Mouse (Mus musculus) kidney, embryonic 14.5 days (tissue): Measurements from ENCODE around the gene Klhl29. TPM values are rescaled to one million over a fixed set of nuclear protein-coding genes. Genes with fewer than 3 reads are reported as not detected.

Experiments used
- ATAC-seq: fragments of 200-750 bp; cut with Nextera tagmentation; 2 replicates; pipeline ENCODE4 v1.8.0; 2017; ENCODE audit warnings: moderate number of reproducible peaks, mild to moderate bottlenecking, moderate TSS enrichment, moderate library complexity; ENCODE audit not compliant: low FRiP score, low TSS enrichment
- H3K27ac ChIP-seq: fragments of 300-500 bp; sonication (generic); 2 replicates; pipeline ENCODE4 v1.5.1; 2014; ENCODE audit warnings: low read depth, mild to moderate bottlenecking, low read length, moderate library complexity, mixed read lengths
- H3K27me3 ChIP-seq: fragments of 300-500 bp; sonication (generic); 2 replicates; pipeline ENCODE4 v1.6.1; 2014; ENCODE audit warnings: mild to moderate bottlenecking, low read length; ENCODE audit not compliant: control insufficient read depth, insufficient read depth
- H3K36me3 ChIP-seq: fragments of 300-500 bp; sonication (generic); 2 replicates; pipeline ENCODE4 v1.6.1; 2014; ENCODE audit warnings: low read length, mixed read lengths; ENCODE audit not compliant: control insufficient read depth, insufficient read depth
- H3K4me1 ChIP-seq: fragments of 300-500 bp; sonication (generic); 2 replicates; pipeline ENCODE4 v1.6.1; 2014; ENCODE audit warnings: low read length, mixed read lengths; ENCODE audit not compliant: control insufficient read depth, insufficient read depth
- H3K4me2 ChIP-seq: fragments of 300-500 bp; sonication (generic); replicated peaks from 2 replicates; pipeline ENCODE4 v1.6.1; 2014; ENCODE audit warnings: low read depth, mild to moderate bottlenecking, low read length
- H3K4me3 ChIP-seq: fragments of 300-500 bp; sonication (generic); 2 replicates; pipeline ENCODE4 v1.5.1; 2014; ENCODE audit warnings: mild to moderate bottlenecking, low read length
- H3K9ac ChIP-seq: fragments of 300-500 bp; sonication (generic); 2 replicates; pipeline ENCODE4 v1.6.1; 2014; ENCODE audit warnings: low read depth, mild to moderate bottlenecking, low read length, moderate library complexity
- H3K9me3 ChIP-seq: fragments of 300-500 bp; sonication (generic); 2 replicates; pipeline ENCODE4 v1.6.1; 2016; ENCODE audit warnings: low read length; ENCODE audit not compliant: control insufficient read depth
- WGBS: fragments of 180-500 bp; shearing (Covaris S2); extraction: QIAGEN DNeasy Blood & Tissue Kit; methylation state at CpG from one replicate; pipeline ENCODE4 v1.1.7; 2014; 5-methylcytosine and 5-hydroxymethylcytosine counted together
- polyA plus RNA-seq: library from polyadenylated mRNA; unstranded; fragments of >200 nt; fragmentation: Nextera tagmentation; extraction: Ambion mirVana; gene quantifications from 2 replicates; pipeline ENCODE4 v1.2.1, GENCODE M21; 2014

Klhl29 gene
- polyA plus RNA-seq, 1 experiment from 2014 or later = 1.4 TPM

- Histone ChIP-seq H3K9ac (no peak overlapping the region), H3K36me3 (no peaks in the 10 kb centered on the region), H3K27me3 (no peaks in the 10 kb centered on the region), H3K4me3 (no peak overlapping the region), H3K4me1 (0 out of 2 replicates have a peak, but pooled peaks cover 5% of the 10 kb centered on the region), H3K4me2 (no peak overlapping the region), H3K9me3 (no peaks in the 10 kb centered on the region), H3K27ac (no peak overlapping the region)
- ATAC-seq = no peak
- WGBS = 93% methylated on average over 3 of the region's 3 CpGs
Observed at GRCm38 (mm10) chr12:5321017-5321416, 54.5 kb downstream of the Klhl29 start.

- Histone ChIP-seq H3K9me3 (no peaks in the 10 kb centered on the region), H3K4me1 (0 out of 2 replicates have a peak, but pooled peaks cover 5% of the 10 kb centered on the region), H3K27ac (no peak overlapping the region), H3K4me2 (no peak overlapping the region), H3K27me3 (no peaks in the 10 kb centered on the region), H3K4me3 (no peak overlapping the region), H3K9ac (no peak overlapping the region), H3K36me3 (no peaks in the 10 kb centered on the region)
- 11% methylated on average over 12 of the region's 12 CpGs for WGBS
- peak; percentile 85 for ATAC-seq
Observed at GRCm38 (mm10) chr12:5319359-5319973, 56.0 kb downstream of the Klhl29 start.

- Histone ChIP-seq H3K4me3 (no peak overlapping the region), H3K4me2 (no peak overlapping the region), H3K36me3 (no peaks in the 10 kb centered on the region), H3K27ac (no peak overlapping the region), H3K4me1 (0 out of 2 replicates have a peak, but pooled peaks cover 5% of the 10 kb centered on the region), H3K27me3 (no peaks in the 10 kb centered on the region), H3K9me3 (no peaks in the 10 kb centered on the region), H3K9ac (no peak overlapping the region)
- 71% methylated on average over 9 of the region's 9 CpGs for WGBS
- ATAC-seq = no peak
Observed at GRCm38 (mm10) chr12:5316029-5316567, 59.4 kb downstream of the Klhl29 start.

GRCm38 (mm10) chr12:5307923-5308322 lies 67.6 kb downstream of the Klhl29 start:
- no peaks in the 10 kb centered on the region for H3K9me3 ChIP-seq
- 92% methylated on average over 2 of the region's 2 CpGs for WGBS
- H3K27me3 ChIP-seq = no peaks in the 10 kb centered on the region
- H3K36me3 ChIP-seq = no peaks in the 10 kb centered on the region
- no peaks in the 10 kb centered on the region for H3K4me1 ChIP-seq
- H3K4me3 ChIP-seq = no peak overlapping the region
- no peak overlapping the region for H3K27ac ChIP-seq
- no peak overlapping the region for H3K9ac ChIP-seq
- ATAC-seq = no peak
- no peak overlapping the region for H3K4me2 ChIP-seq

- Histone ChIP-seq H3K36me3 (no peaks in the 10 kb centered on the region), H3K9me3 (no peaks in the 10 kb centered on the region), H3K4me2 (no peak overlapping the region), H3K27ac (no peak overlapping the region), H3K27me3 (no peaks in the 10 kb centered on the region), H3K4me3 (no peak overlapping the region), H3K4me1 (no peaks in the 10 kb centered on the region), H3K9ac (no peak overlapping the region)
- ATAC-seq = no peak
- 71% methylated on average over 1 of the region's 1 CpGs for WGBS
Observed at GRCm38 (mm10) chr12:5305466-5305865, 70.0 kb downstream of the Klhl29 start.

GRCm38 (mm10) chr12:5303912-5304311 lies 71.6 kb downstream of the Klhl29 start:
- Histone ChIP-seq H3K4me1 (no peaks in the 10 kb centered on the region), H3K4me2 (no peak overlapping the region), H3K36me3 (no peaks in the 10 kb centered on the region), H3K9me3 (no peaks in the 10 kb centered on the region), H3K9ac (no peak overlapping the region), H3K27me3 (no peaks in the 10 kb centered on the region), H3K4me3 (no peak overlapping the region), H3K27ac (no peak overlapping the region)
- no peak for ATAC-seq
- 88% methylated on average over 5 of the region's 5 CpGs for WGBS

- no peak for ATAC-seq
- 89% methylated on average over 4 of the region's 4 CpGs for whole genome bisulfite sequencing
- no peaks in the 10 kb centered on the region for H3K9me3 ChIP-seq
- no peaks in the 10 kb centered on the region for H3K36me3 ChIP-seq
- no peaks in the 10 kb centered on the region for H3K4me1 ChIP-seq
- H3K9ac ChIP-seq = no peak overlapping the region
- no peak overlapping the region for H3K4me3 ChIP-seq
- no peak overlapping the region for H3K4me2 ChIP-seq
- no peak overlapping the region for H3K27ac ChIP-seq
- H3K27me3 ChIP-seq = no peaks in the 10 kb centered on the region
Observed at GRCm38 (mm10) chr12:5303100-5303499, 72.4 kb downstream of the Klhl29 start.

- H3K36me3 ChIP-seq = no peaks in the 10 kb centered on the region
- H3K27ac ChIP-seq = no peak overlapping the region
- no peak overlapping the region for H3K4me2 ChIP-seq
- H3K4me3 ChIP-seq = no peak overlapping the region
- no peak for ATAC-seq
- WGBS = 56% methylated on average over 5 of the region's 5 CpGs
- H3K4me1 ChIP-seq = no peaks in the 10 kb centered on the region
- no peak overlapping the region for H3K9ac ChIP-seq
- no peaks in the 10 kb centered on the region for H3K27me3 ChIP-seq
- H3K9me3 ChIP-seq = no peaks in the 10 kb centered on the region
Observed at GRCm38 (mm10) chr12:5301841-5302240, 73.6 kb downstream of the Klhl29 start.

GRCm38 (mm10) chr12:5296422-5296821 lies 79.1 kb downstream of the Klhl29 start:
- WGBS = 79% methylated on average over 7 of the region's 7 CpGs
- H3K27me3 ChIP-seq = no peaks in the 10 kb centered on the region
- H3K27ac ChIP-seq = no peak overlapping the region
- H3K4me2 ChIP-seq = no peak overlapping the region
- no peaks in the 10 kb centered on the region for H3K4me1 ChIP-seq
- no peaks in the 10 kb centered on the region for H3K36me3 ChIP-seq
- H3K9ac ChIP-seq = no peak overlapping the region
- ATAC-seq = no peak
- no peaks in the 10 kb centered on the region for H3K9me3 ChIP-seq
- H3K4me3 ChIP-seq = no peak overlapping the region
